Mouse (Mus musculus): ENCODE results near the gene Hist1h1e. TPM values are rescaled to one million over a fixed set of nuclear protein-coding genes. Genes with fewer than 3 reads are reported as not detected.
A peak's percentile ranks its signal among the peaks of the same experiment; 100 is the strongest.
"Not testable (repeated sequence)": the region's sequence is repeated elsewhere in the genome, so short reads cannot be mapped to it uniquely, and the experiment has no call there.

Gene Hist1h1e
- polyA plus RNA-seq, 1 experiment from 2014 or later = 11.1 TPM

- Histone ChIP-seq H3K9me3 (no peaks in the 10 kb centered on the region), H3K36me3 (no peaks in the 10 kb centered on the region), H3K4me3 (no peak overlapping the region), H3K27ac (no peak overlapping the region), H3K4me1 (no peaks in the 10 kb centered on the region), H3K27me3 (ENCODE audit: insufficient read depth, poor library complexity, severe bottlenecking) (no peaks in the 10 kb centered on the region)
- WGBS = 89% methylated on average over 3 of the region's 3 CpGs
- DNase-seq (ENCODE audit: low spot score) = no peak
These were observed 17.3 kb downstream of the Hist1h1e start for GRCm38 (mm10) chr13:23605052-23605451.

GRCm38 (mm10) chr13:23604452-23604851 is 17.9 kb downstream of the Hist1h1e start:
- no peak for DNase-seq (ENCODE audit: low spot score)
- no peaks in the 10 kb centered on the region for H3K9me3 ChIP-seq
- H3K27me3 ChIP-seq (ENCODE audit: insufficient read depth, poor library complexity, severe bottlenecking) = no peaks in the 10 kb centered on the region
- H3K4me1 ChIP-seq = no peaks in the 10 kb centered on the region
- no peak overlapping the region for H3K4me3 ChIP-seq
- 81% methylated on average over 3 of the region's 3 CpGs for WGBS
- no peak overlapping the region for H3K27ac ChIP-seq
- no peaks in the 10 kb centered on the region for H3K36me3 ChIP-seq

GRCm38 (mm10) chr13:23603182-23603699 is 19.1 kb downstream of the Hist1h1e start:
- no peak overlapping the region for H3K4me3 ChIP-seq
- WGBS = 60% methylated on average over 7 of the region's 7 CpGs
- no peaks in the 10 kb centered on the region for H3K4me1 ChIP-seq

GRCm38 (mm10) chr13:23597957-23598356 is 24.4 kb downstream of the Hist1h1e start:
- H3K4me1 ChIP-seq = peaks cover 8% of the 10 kb centered on the region; the same call in 1 of the 2 replicates
- no peak overlapping the region for H3K27ac ChIP-seq
- H3K27me3 ChIP-seq (ENCODE audit: insufficient read depth, poor library complexity, severe bottlenecking) = no peaks in the 10 kb centered on the region
- no peaks in the 10 kb centered on the region for H3K36me3 ChIP-seq
- H3K4me3 ChIP-seq = no peak overlapping the region
- H3K9me3 ChIP-seq = no peaks in the 10 kb centered on the region
- peak; percentile 85 for DNase-seq (ENCODE audit: low spot score)
- WGBS = 7% methylated on average over 9 of the region's 9 CpGs

More at GRCm38 (mm10) chr13:23603182-23603699, 19.1 kb downstream of the Hist1h1e start:
- no peaks in the 10 kb centered on the region for H3K9me3 ChIP-seq
- DNase-seq (ENCODE audit: low spot score) = no peak
- no peaks in the 10 kb centered on the region for H3K36me3 ChIP-seq
- H3K27ac ChIP-seq = no peak overlapping the region
- H3K27me3 ChIP-seq (ENCODE audit: insufficient read depth, poor library complexity, severe bottlenecking) = no peaks in the 10 kb centered on the region

GRCm38 (mm10) chr13:23595622-23596372 is 26.6 kb downstream of the Hist1h1e start:
- Histone ChIP-seq H3K4me3 (no peak overlapping the region), H3K27ac (no peak overlapping the region), H3K27me3 (ENCODE audit: insufficient read depth, poor library complexity, severe bottlenecking) (no peaks in the 10 kb centered on the region), H3K36me3 (no peaks in the 10 kb centered on the region), H3K4me1 (peaks cover 8% of the 10 kb centered on the region; the same call in 1 of the 2 replicates), H3K9me3 (no peaks in the 10 kb centered on the region)
- DNase-seq (ENCODE audit: low spot score) = no peak
- WGBS = 80% methylated on average over 7 of the region's 7 CpGs

GRCm38 (mm10) chr13:23595185-23595584 is 27.2 kb downstream of the Hist1h1e start:
- H3K27me3 ChIP-seq (ENCODE audit: insufficient read depth, poor library complexity, severe bottlenecking) = no peaks in the 10 kb centered on the region
- peaks cover 8% of the 10 kb centered on the region; the same call in 1 of the 2 replicates for H3K4me1 ChIP-seq
- WGBS = 66% methylated on average over 2 of the region's 2 CpGs
- H3K4me3 ChIP-seq = no peak overlapping the region
- no peaks in the 10 kb centered on the region for H3K36me3 ChIP-seq
- no peaks in the 10 kb centered on the region for H3K9me3 ChIP-seq
- no peak overlapping the region for H3K27ac ChIP-seq
- no peak for DNase-seq (ENCODE audit: low spot score)

- 70% methylated on average over 5 of the region's 5 CpGs for WGBS
- no peaks in the 10 kb centered on the region for H3K27me3 ChIP-seq (ENCODE audit: insufficient read depth, poor library complexity, severe bottlenecking)
- H3K27ac ChIP-seq = 0 out of 2 replicates have a peak overlapping the region, but pooled peaks have one; percentile 12
- H3K36me3 ChIP-seq = no peaks in the 10 kb centered on the region
- H3K9me3 ChIP-seq = no peaks in the 10 kb centered on the region
- DNase-seq (ENCODE audit: low spot score) = no peak
- peaks cover 8% of the 10 kb centered on the region; the same call in 1 of the 2 replicates for H3K4me1 ChIP-seq
- H3K4me3 ChIP-seq = no peak overlapping the region
These were observed 29.1 kb downstream of the Hist1h1e start for GRCm38 (mm10) chr13:23593051-23593770.

- Histone ChIP-seq H3K4me1 (peaks cover 8% of the 10 kb centered on the region; the same call in 1 of the 2 replicates), H3K27me3 (ENCODE audit: insufficient read depth, poor library complexity, severe bottlenecking) (no peaks in the 10 kb centered on the region), H3K9me3 (no peaks in the 10 kb centered on the region), H3K4me3 (no peak overlapping the region), H3K36me3 (no peaks in the 10 kb centered on the region), H3K27ac (0 out of 2 replicates have a peak overlapping the region, but pooled peaks have one; percentile 12)
- DNase-seq (ENCODE audit: low spot score) = no peak
- WGBS = 85% methylated on average over 7 of the region's 7 CpGs
These were observed 29.7 kb downstream of the Hist1h1e start for GRCm38 (mm10) chr13:23592614-23593013.

DNA sequence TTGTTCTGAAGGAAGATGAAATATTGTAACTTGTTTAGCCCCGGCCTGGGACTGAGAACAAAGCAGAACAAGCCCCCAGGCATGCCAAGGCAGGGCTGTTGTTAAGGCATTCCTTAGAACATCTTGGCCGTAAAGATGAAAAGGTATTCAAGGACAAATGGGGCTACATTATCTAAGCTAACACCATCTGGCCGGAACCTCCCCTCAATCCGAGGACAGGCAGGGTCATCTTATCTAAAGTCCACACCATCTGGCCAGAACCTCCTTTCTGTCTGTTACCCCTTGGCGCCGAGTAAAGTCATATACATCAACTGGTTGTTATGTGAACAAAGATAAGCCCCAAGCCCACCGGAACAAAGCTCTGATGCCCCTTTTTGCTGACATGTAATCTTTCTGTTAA is 30.5 kb downstream of the Hist1h1e start:
- not testable (repeated sequence) for H3K27ac ChIP-seq; H3K4me3 ChIP-seq; H3K36me3 ChIP-seq; H3K27me3 ChIP-seq (ENCODE audit: insufficient read depth, poor library complexity, severe bottlenecking); DNase-seq (ENCODE audit: low spot score); H3K9me3 ChIP-seq
- H3K4me1 ChIP-seq = peaks cover 11% of the 10 kb centered on the region
- WGBS = 73% methylated on average over 7 of the region's 7 CpGs

DNA sequence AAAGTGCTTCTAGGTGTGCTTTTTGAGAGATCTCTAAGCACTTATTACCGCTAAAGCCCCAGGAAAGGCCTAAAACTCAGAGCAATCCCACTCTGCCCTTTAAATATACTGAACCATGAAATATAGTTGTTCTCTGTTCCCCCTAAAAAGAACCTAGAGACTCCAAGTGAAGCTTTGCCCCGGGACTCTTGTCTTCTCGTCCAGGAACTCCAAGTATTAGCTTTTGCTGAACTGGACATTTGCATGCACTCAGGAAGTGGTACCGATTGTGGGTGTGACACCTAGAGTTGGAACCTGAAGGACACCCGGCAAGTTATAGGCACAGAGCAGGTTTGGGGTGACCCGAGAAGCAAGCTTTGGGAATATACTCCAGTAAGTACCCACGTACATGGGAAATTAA is 31.2 kb downstream of the Hist1h1e start:
- DNase-seq (ENCODE audit: low spot score) = no peak
- no peak overlapping the region for H3K27ac ChIP-seq
- H3K27me3 ChIP-seq (ENCODE audit: insufficient read depth, poor library complexity, severe bottlenecking) = no peaks in the 10 kb centered on the region
- H3K36me3 ChIP-seq = no peaks in the 10 kb centered on the region
- 89% methylated on average over 7 of the region's 7 CpGs for WGBS
- no peaks in the 10 kb centered on the region for H3K9me3 ChIP-seq
- peaks cover 15% of the 10 kb centered on the region for H3K4me1 ChIP-seq
- H3K4me3 ChIP-seq = no peak overlapping the region

GRCm38 (mm10) chr13:23586940-23587225 is 35.5 kb downstream of the Hist1h1e start:
- Histone ChIP-seq H3K27me3 (ENCODE audit: insufficient read depth, poor library complexity, severe bottlenecking) (no peaks in the 10 kb centered on the region), H3K36me3 (no peaks in the 10 kb centered on the region), H3K4me3 (peak overlapping the region; percentile 59), H3K9me3 (no peaks in the 10 kb centered on the region), H3K4me1 (peaks cover 15% of the 10 kb centered on the region), H3K27ac (peak overlapping the region; percentile 93)
- WGBS = 13% methylated on average over 1 of the region's 1 CpGs
- DNase-seq (ENCODE audit: low spot score) = no peak

GRCm38 (mm10) chr13:23586099-23586939 is 36.0 kb downstream of the Hist1h1e start:
- 4% methylated on average over 22 of the region's 22 CpGs for WGBS
- Histone ChIP-seq H3K27me3 (ENCODE audit: insufficient read depth, poor library complexity, severe bottlenecking) (no peaks in the 10 kb centered on the region), H3K4me3 (peak overlapping the region; percentile 59), H3K27ac (peak overlapping the region; percentile 93), H3K9me3 (no peaks in the 10 kb centered on the region), H3K4me1 (peaks cover 17% of the 10 kb centered on the region), H3K36me3 (no peaks in the 10 kb centered on the region)
- no peak for DNase-seq (ENCODE audit: low spot score)
